In the genomic region with DNA sequence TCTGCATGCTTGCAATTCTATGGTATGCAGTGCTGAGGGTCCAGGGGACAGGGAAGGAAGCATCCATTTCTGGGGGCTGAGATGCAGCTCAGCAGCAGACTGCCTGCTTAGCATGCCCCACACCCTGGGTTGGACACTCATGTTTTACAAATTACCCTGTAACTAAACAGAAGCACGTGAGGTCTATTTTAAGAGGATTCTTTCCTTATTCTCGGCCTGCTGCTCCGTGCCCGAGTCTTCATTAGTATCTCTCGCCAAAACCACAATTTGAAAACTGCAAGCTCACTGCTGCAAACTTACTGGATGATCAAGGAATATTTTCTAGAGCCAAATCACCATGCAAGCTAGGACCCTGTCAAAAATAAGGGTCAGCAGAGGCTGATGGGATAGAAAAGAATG, we compare ENCODE assay signal across 11 mouse cellular contexts. TPM values are rescaled to one million over a fixed set of nuclear protein-coding genes. Genes with fewer than 3 reads are reported as not detected.
A peak's percentile ranks its signal among the peaks of the same experiment; 100 is the strongest.
DNase-seq lines count a peak whose midpoint lies in the region; ATAC-seq and TF ChIP-seq lines count a peak whose summit lies in the region.
"Had no signal": no experiment of that assay in that cellular context is flagged by ENCODE, and none has a peak within 500 bp of the region (broad histone marks: within the 10 kb centered on the region; RNA-seq: fewer than 3 reads in every experiment).

No protein-coding gene starts in this region.

- no peaks in the 10 kb centered on the region for H3K27me3 ChIP-seq in liver, postnatal 0 days (ENCODE audit: insufficient read depth, low read length)

- H3K36me3 ChIP-seq in liver, postnatal 0 days (replicated peaks; ENCODE audit: insufficient read depth, low read length), result no peaks in the 10 kb centered on the region

- no peak overlapping the region for H3K4me3 ChIP-seq in cortical plate, adult 2 months (ENCODE audit: insufficient read depth, low read length)
- H3K4me3 ChIP-seq in liver, postnatal 0 days (ENCODE audit: low read depth, low read length), result no peak overlapping the region

- no peak for TF ChIP-seq CTCF in cortical plate, adult 2 months (IDR thresholded peaks at IDR 0.05; ENCODE audit: extremely low read depth, insufficient read depth, low read length)
- no peak for TF ChIP-seq CTCF in liver, postnatal 0 days (IDR thresholded peaks at IDR 0.05; ENCODE audit: low read depth)

- H3K4me1 ChIP-seq in cortical plate, adult 2 months (ENCODE audit: control insufficient read depth, insufficient read depth, low read length), result peaks cover 2% of the 10 kb centered on the region
- peaks cover 22% of the 10 kb centered on the region for H3K4me1 ChIP-seq in liver, postnatal 0 days (ENCODE audit: insufficient read depth)

- no peak for ATAC-seq in liver, postnatal 0 days

- no peak overlapping the region for H3K9ac ChIP-seq in liver, postnatal 0 days (replicated peaks)

- peak overlapping the region; percentile 35; the same call in 1 of the 2 replicates for H3K27ac ChIP-seq in cortical plate, adult 2 months (ENCODE audit: insufficient read depth, low read length)
- H3K27ac ChIP-seq in liver, postnatal 0 days (ENCODE audit: low read depth), result peak overlapping the region; percentile 51

- H3K9me3 ChIP-seq in liver, postnatal 0 days (ENCODE audit: low read length), result no peaks in the 10 kb centered on the region

- H3K4me2 ChIP-seq in liver, postnatal 0 days (ENCODE audit: low read depth, low read length), result no peak overlapping the region

- no peak for TF ChIP-seq EP300 in liver, postnatal 0 days (IDR thresholded peaks at IDR 0.05; ENCODE audit: low read depth)

- peak; percentile 47 for DNase-seq in kidney, adult 9 months
- no peak for DNase-seq in kidney, adult 18-20 months
- DNase-seq in MEL-GATA-1-ER (ENCODE audit: extremely low read depth, low read depth), result peak; percentile 33
- DNase-seq in liver, postnatal 0 days, result no peak
- no peak for DNase-seq in adrenal gland, adult (ENCODE audit: inconsistent age in 2 of 2, low spot score in 1 of 2)
- no peak for DNase-seq in T-cell, adult 2 months (ENCODE audit: low spot score)
- no peak for DNase-seq in embryo, embryonic 9.5 days (ENCODE audit: extremely low spot score)
- DNase-seq: left cerebral cortex, postnatal 4 days; lung, postnatal 4 days; thymus, postnatal 36 days had no signal

- 32% methylated on average over 5 of the region's 5 CpGs for WGBS in liver, postnatal 0 days (ENCODE audit: insufficient replicate concordance)

- TF ChIP-seq POLR2A in cortical plate, adult 2 months (IDR thresholded peaks at IDR 0.05; ENCODE audit: extremely low read depth, insufficient read depth, low read length), result no peak

RNA-seq across cellular contexts. Expression of gene Pitpnc1, which starts 48.1 kb away (rescaled TPM):
- 34.7 and 35.6 TPM in 2 replicates for polyA plus RNA-seq in cortical plate, adult 2 months (2012; rRNA removed)
- 6.8 and 9.1 TPM in 2 replicates for polyA plus RNA-seq in liver, postnatal 0 days (2015; fragmentation: Nextera tagmentation; extraction: Ambion mirVana)

RNA-seq across cellular contexts. Expression of gene Psmd12, which starts 56.9 kb away (rescaled TPM):
- polyA plus RNA-seq in cortical plate, adult 2 months (2012; rRNA removed), result 56.7 and 57.3 TPM in 2 replicates
- polyA plus RNA-seq in liver, postnatal 0 days (2015; fragmentation: Nextera tagmentation; extraction: Ambion mirVana), result 78.8 and 79.6 TPM in 2 replicates

Comparison
In these comparisons a context has a peak if more than half of its experiments do, and no peak if none do; other contexts are left out.
1. DNase-seq: peak in kidney, adult 9 months (single experiment) and MEL-GATA-1-ER (single experiment); none in kidney, adult 18-20 months (single experiment), liver, postnatal 0 days (single experiment), adrenal gland, adult (0 of 2), T-cell, adult 2 months (single experiment) and embryo, embryonic 9.5 days (single experiment).